Mouse (Mus musculus) cerebellum, adult 2 months (tissue): ENCODE measurements around the gene Gm13272.
"Not testable (repeated sequence)": the region's sequence is repeated elsewhere in the genome, so short reads cannot be mapped to it uniquely, and the experiment has no call there.

Experiments used
- CTCF ChIP-seq: fragments of 200-500 bp; IDR thresholded peaks from 2 replicates; pipeline ENCODE4 v1.5.1; 2011; ENCODE audit warnings: low read depth, mild to moderate bottlenecking, control low read depth, low read length, moderate library complexity, borderline replicate concordance; ENCODE audit not compliant: insufficient read depth
- POLR2A ChIP-seq: fragments of 200-500 bp; IDR thresholded peaks from 2 replicates; pipeline ENCODE4 v1.6.1; 2011; ENCODE audit warnings: low read length, control low read depth, borderline replicate concordance; ENCODE audit not compliant: insufficient read depth

DNA sequence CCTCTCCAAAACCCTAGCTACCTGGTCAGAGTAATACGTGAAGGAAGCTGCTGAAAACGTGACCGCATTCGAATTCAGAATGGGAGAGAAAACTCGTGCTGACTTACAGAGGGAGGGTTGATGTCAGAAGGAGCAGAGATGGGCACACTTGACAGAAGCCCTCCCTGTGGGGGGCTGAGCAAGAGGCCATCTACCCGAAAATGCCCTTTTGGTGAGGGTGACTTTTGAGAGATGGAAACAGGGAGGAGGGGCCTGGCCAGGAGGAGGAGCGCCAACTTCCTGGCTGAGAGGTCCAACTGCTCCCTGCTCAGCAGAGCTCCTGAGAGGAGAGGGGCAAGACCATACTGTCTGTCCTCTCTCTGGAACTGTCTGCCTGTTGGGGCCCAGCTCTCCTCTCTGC lies 2.2 kb downstream of the Gm13272 start, which contains the start of gene Ifnz:
- not testable (repeated sequence) for TF ChIP-seq CTCF, POLR2A
